Mouse (Mus musculus): ENCODE measurements around the gene Nynrin. TPM values are rescaled to one million over a fixed set of nuclear protein-coding genes. Genes with fewer than 3 reads are reported as not detected.
A peak's percentile ranks its signal among the peaks of the same experiment; 100 is the strongest.

Nynrin gene
- total and polyA plus RNA-seq, 2 experiments from 2014 or later: 7.2 to 42.0 TPM

- no peak for ATAC-seq (ENCODE audit: low FRiP score)
- Histone ChIP-seq H3K9me3 (ENCODE audit: low read length) (no peaks in the 10 kb centered on the region), H3K9ac (replicated peaks; ENCODE audit: low read length, poor library complexity, severe bottlenecking) (peak overlapping the region; percentile 80), H3K27me3 (ENCODE audit: insufficient read depth, low read length) (no peaks in the 10 kb centered on the region), H3K27ac (ENCODE audit: low read depth, low read length) (no peak overlapping the region), H3K4me1 (ENCODE audit: insufficient read depth, low read length) (peaks cover 4% of the 10 kb centered on the region), H3K36me3 (ENCODE audit: insufficient read depth, low read length) (peaks cover 16% of the 10 kb centered on the region), H3K4me2 (ENCODE audit: low read depth, low read length, poor library complexity, severe bottlenecking) (peak overlapping the region; percentile 86), H3K4me3 (ENCODE audit: low read depth, low read length) (peak overlapping the region; percentile 86)
- no peak for TF ChIP-seq CTCF (IDR thresholded peaks at IDR 0.05)
- DNase-seq (ENCODE audit: low spot score): peak; percentile 34
- 12% methylated on average over 16 of the region's 16 CpGs for WGBS
Measured at GRCm38 (mm10) chr14:55885791-55886271, 32.0 kb downstream of the Nynrin start.

DNA sequence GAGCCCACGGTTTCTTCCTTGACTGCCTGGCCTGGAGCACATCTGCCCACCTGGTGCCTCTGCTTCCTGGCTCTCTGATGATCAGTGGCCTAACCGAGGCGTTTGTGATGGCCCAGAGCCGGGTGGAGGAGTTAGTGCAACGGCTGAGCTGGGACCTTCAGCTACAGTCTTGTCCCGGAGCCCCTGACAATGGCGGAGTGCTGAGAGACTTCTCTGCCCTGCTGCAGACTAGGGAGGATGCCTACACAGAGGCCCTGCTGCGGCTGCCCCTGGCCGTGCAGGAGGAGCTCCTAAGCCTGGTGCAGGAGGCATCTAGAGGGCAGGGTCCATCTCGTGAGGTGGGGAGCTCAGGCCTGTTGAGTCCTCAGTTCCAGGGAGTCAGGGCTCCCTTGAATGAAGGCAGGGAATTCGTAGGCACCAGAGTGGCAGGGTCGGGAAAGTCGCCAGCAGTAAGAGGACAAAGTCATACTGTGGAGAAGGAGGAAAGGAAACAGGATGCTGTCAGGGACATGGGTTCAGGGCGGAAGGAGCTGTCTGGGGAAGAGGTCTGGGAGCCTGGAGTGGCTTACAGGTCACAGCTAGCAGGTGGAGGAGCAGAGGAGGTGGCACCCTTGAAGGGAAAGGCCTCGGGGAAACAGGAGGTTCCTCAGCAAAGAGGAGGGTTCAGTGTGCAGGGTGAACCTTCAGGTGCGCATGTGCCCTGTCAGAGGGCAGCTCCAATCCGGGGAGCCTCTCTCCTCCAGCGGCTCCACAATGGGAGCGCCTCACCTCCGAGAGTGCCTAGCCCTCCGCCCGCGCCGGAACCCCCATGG, 33.0 kb downstream of the Nynrin start:
- peaks cover 4% of the 10 kb centered on the region for H3K4me1 ChIP-seq (ENCODE audit: insufficient read depth, low read length)
- TF ChIP-seq CTCF (IDR thresholded peaks at IDR 0.05): no peak
- 85% methylated on average over 24 of the region's 24 CpGs for WGBS
- H3K4me2 ChIP-seq (ENCODE audit: low read depth, low read length, poor library complexity, severe bottlenecking): peak overlapping the region; percentile 86; the same call in 1 of the 2 replicates
- ATAC-seq (ENCODE audit: low FRiP score) (no peak), DNase-seq (ENCODE audit: low spot score) (no peak)
- H3K4me3 ChIP-seq (ENCODE audit: low read depth, low read length): no peak overlapping the region
- peaks cover 21% of the 10 kb centered on the region for H3K36me3 ChIP-seq (ENCODE audit: insufficient read depth, low read length)
- H3K9ac ChIP-seq (replicated peaks; ENCODE audit: low read length, poor library complexity, severe bottlenecking): no peak overlapping the region
- no peak overlapping the region for H3K27ac ChIP-seq (ENCODE audit: low read depth, low read length)
- H3K9me3 ChIP-seq (ENCODE audit: low read length): no peaks in the 10 kb centered on the region
- H3K27me3 ChIP-seq (ENCODE audit: insufficient read depth, low read length): no peaks in the 10 kb centered on the region

DNA sequence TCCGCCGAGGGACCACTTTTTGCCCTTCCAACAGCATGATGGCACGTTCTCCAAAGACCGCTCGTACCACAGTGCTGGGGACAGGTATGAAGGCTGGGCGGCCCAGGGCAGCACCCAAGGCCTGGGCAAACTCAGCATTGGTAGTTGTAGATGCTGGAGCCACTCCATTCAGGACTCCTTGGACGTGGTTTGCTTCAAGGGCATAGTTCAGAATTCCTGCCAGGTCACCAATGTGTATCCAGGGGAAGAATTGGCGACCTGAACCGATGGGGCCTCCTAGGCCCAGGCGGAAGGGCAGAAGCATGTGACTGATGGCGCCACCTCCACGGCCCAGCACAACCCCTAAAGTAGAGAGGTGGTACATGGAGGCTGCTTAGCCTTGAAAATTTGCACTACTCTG, 43.9 kb downstream of the Nynrin start:
- Histone ChIP-seq H3K9ac (replicated peaks; ENCODE audit: low read length, poor library complexity, severe bottlenecking) (no peak overlapping the region), H3K4me1 (ENCODE audit: insufficient read depth, low read length) (peaks cover 4% of the 10 kb centered on the region; the same call in 1 of the 2 replicates), H3K4me2 (ENCODE audit: low read depth, low read length, poor library complexity, severe bottlenecking) (no peak overlapping the region), H3K27me3 (ENCODE audit: insufficient read depth, low read length) (no peaks in the 10 kb centered on the region), H3K27ac (ENCODE audit: low read depth, low read length) (no peak overlapping the region), H3K4me3 (ENCODE audit: low read depth, low read length) (no peak overlapping the region), H3K36me3 (ENCODE audit: insufficient read depth, low read length) (peaks cover 47% of the 10 kb centered on the region), H3K9me3 (ENCODE audit: low read length) (no peaks in the 10 kb centered on the region)
- DNase-seq (ENCODE audit: low spot score) (no peak), ATAC-seq (ENCODE audit: low FRiP score) (no peak)
- no peak for TF ChIP-seq CTCF (IDR thresholded peaks at IDR 0.05)
- 90% methylated on average over 12 of the region's 12 CpGs for WGBS

DNA sequence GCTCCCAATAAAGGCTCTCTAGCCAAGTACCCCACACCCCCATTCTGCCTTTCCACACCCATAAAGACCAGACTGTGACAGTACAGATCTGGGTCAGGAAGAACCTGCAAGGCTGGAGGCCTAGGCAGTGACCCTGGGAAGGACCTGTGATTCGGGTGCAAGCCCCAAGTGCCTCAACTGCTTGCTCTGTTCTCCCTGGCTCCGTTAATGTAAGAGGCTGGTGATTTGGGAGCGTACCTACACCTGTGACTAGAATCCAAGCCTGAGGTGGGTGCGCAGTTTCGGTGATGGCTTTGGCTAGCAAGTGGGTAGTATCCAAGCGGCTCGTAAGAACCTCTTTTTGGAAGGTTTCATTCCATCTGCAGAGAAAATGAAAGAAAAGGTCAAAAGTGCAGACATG, 45.1 kb downstream of the Nynrin start:
- Histone ChIP-seq H3K4me1 (ENCODE audit: insufficient read depth, low read length) (peaks cover 4% of the 10 kb centered on the region; the same call in 1 of the 2 replicates), H3K27me3 (ENCODE audit: insufficient read depth, low read length) (no peaks in the 10 kb centered on the region), H3K9me3 (ENCODE audit: low read length) (no peaks in the 10 kb centered on the region), H3K4me3 (ENCODE audit: low read depth, low read length) (no peak overlapping the region), H3K36me3 (ENCODE audit: insufficient read depth, low read length) (peaks cover 42% of the 10 kb centered on the region), H3K27ac (ENCODE audit: low read depth, low read length) (no peak overlapping the region), H3K9ac (replicated peaks; ENCODE audit: low read length, poor library complexity, severe bottlenecking) (no peak overlapping the region), H3K4me2 (ENCODE audit: low read depth, low read length, poor library complexity, severe bottlenecking) (peak overlapping the region; percentile 84)
- ATAC-seq (ENCODE audit: low FRiP score) (no peak), DNase-seq (ENCODE audit: low spot score) (no peak)
- no peak for TF ChIP-seq CTCF (IDR thresholded peaks at IDR 0.05)
- 90% methylated on average over 7 of the region's 7 CpGs for WGBS

GRCm38 (mm10) chr14:55899701-55900413, 46.0 kb downstream of the Nynrin start, which contains the start of gene Sdr39u1:
Gene Sdr39u1 (minus strand): TSS chr14:55900293.
- peaks cover 33% of the 10 kb centered on the region for H3K36me3 ChIP-seq (ENCODE audit: insufficient read depth, low read length)
- WGBS: 2% methylated on average over 39 of the region's 39 CpGs
- H3K9ac ChIP-seq (replicated peaks; ENCODE audit: low read length, poor library complexity, severe bottlenecking): peak within 1 kb of the TSS; percentile 77
- H3K9me3 ChIP-seq (ENCODE audit: low read length): no peaks in the 10 kb centered on the region
- peak within 1 kb of the TSS; percentile 89 for H3K27ac ChIP-seq (ENCODE audit: low read depth, low read length)
- peak within 1 kb of the TSS; percentile 84 for H3K4me2 ChIP-seq (ENCODE audit: low read depth, low read length, poor library complexity, severe bottlenecking)
- ATAC-seq (ENCODE audit: low FRiP score) (peak; percentile 96), DNase-seq (ENCODE audit: low spot score) (peak; percentile 97)
- H3K4me1 ChIP-seq (ENCODE audit: insufficient read depth, low read length): peaks cover 4% of the 10 kb centered on the region; the same call in 1 of the 2 replicates
- no peaks in the 10 kb centered on the region for H3K27me3 ChIP-seq (ENCODE audit: insufficient read depth, low read length)
- TF ChIP-seq CTCF (IDR thresholded peaks at IDR 0.05): peak; percentile 21; the same call in 1 of the 2 replicates
- H3K4me3 ChIP-seq (ENCODE audit: low read depth, low read length): peak within 1 kb of the TSS; percentile 48

Data from midbrain, postnatal 0 days (tissue).